Mouse (Mus musculus) lung, postnatal 0 days (tissue): ENCODE measurements around the gene Fkbp8.
A peak's percentile ranks its signal among the peaks of the same experiment; 100 is the strongest.

Experiments
- CTCF ChIP-seq: IDR thresholded peaks from 2 replicates; pipeline ENCODE4 v1.5.1; 2016; ENCODE audit warnings: antibody characterized with exemption, mild to moderate bottlenecking
- EP300 ChIP-seq: IDR thresholded peaks from 2 replicates; pipeline ENCODE4 v1.6.1; 2016; ENCODE audit warnings: antibody characterized with exemption, mild to moderate bottlenecking, control low read depth

DNA sequence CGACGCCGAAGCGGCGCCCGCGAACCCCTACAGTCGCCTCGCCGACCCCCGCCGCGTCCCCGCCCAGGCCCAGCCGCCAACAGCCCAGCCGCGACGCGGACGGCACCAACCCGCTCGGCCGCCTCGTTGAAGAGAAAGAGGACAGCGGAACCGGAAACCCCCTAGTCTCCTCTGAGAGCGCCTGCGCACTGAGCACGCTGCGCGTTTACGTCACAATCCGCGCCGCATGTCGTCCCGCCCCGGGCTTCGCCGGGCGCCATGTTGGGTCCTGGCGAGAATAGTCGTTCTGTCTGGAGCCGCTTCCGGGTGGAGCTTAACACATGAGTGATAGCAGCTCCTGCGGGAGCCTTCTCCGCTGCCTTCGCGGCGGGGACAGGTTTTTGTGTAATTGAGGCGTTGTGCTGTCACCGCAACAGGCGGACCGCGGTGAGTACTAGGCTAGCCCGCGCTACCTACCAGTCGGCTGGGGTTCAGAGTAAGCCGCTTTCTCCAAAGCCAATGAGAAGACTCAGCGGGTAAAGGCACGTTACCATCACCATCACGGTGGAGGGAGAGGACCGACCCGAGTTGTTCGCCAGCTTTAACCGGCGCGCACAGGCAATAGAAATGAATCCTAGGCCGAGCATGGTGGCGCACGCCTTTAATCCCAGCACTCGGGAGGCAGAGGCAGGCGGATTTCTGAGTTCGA lies 17.2 kb upstream of the Fkbp8 start, which contains the start of gene Uba52:
- TF ChIP-seq CTCF (no peak), EP300 (peak; percentile 27; the same call in 1 of the 2 replicates)
